Mouse (Mus musculus): Measurements from ENCODE around the gene Kcnj13. TPM values are rescaled to one million over a fixed set of nuclear protein-coding genes. Genes with fewer than 3 reads are reported as not detected.
A peak's percentile ranks its signal among the peaks of the same experiment; 100 is the strongest.

Gene Kcnj13
- polyA plus RNA-seq, 1 experiment from 2014 or later = 10.9 TPM

- H3K9me3 ChIP-seq (ENCODE audit: control insufficient read depth, low read length) = no peaks in the 10 kb centered on the region
- DNase-seq (ENCODE audit: low spot score) (no peak), ATAC-seq (ENCODE audit: low FRiP score, low TSS enrichment) (0 out of 2 replicates have a peak, but pooled peaks have one; percentile 40)
- H3K4me1 ChIP-seq (replicated peaks; ENCODE audit: control insufficient read depth, insufficient read depth) = no peaks in the 10 kb centered on the region
- H3K4me3 ChIP-seq (ENCODE audit: low read depth, low read length) = no peak overlapping the region
- no peak overlapping the region for H3K4me2 ChIP-seq (replicated peaks; ENCODE audit: low read depth)
- no peaks in the 10 kb centered on the region for H3K27me3 ChIP-seq (ENCODE audit: control insufficient read depth, insufficient read depth, low read length)
- no peak overlapping the region for H3K9ac ChIP-seq (ENCODE audit: low read length)
- TF ChIP-seq EP300 (optimal IDR thresholded peaks at IDR 0.05) = no peak
- peak; percentile 77 for TF ChIP-seq CTCF (IDR thresholded peaks at IDR 0.05; ENCODE audit: low read depth)
- WGBS = 91% methylated on average over 1 of the region's 1 CpGs
- no peaks in the 10 kb centered on the region for H3K36me3 ChIP-seq (ENCODE audit: control insufficient read depth, insufficient read depth, low read length)
- H3K27ac ChIP-seq (replicated peaks) = no peak overlapping the region
Measured at GRCm38 (mm10) chr1:87379919-87380318, 14.6 kb downstream of the Kcnj13 start.

GRCm38 (mm10) chr1:87378024-87378560 lies 16.4 kb downstream of the Kcnj13 start:
- ATAC-seq (ENCODE audit: low FRiP score, low TSS enrichment) (no peak), DNase-seq (ENCODE audit: low spot score) (no peak)
- Histone ChIP-seq H3K4me2 (replicated peaks; ENCODE audit: low read depth) (no peak overlapping the region), H3K9ac (ENCODE audit: low read length) (no peak overlapping the region), H3K4me3 (ENCODE audit: low read depth, low read length) (no peak overlapping the region), H3K36me3 (ENCODE audit: control insufficient read depth, insufficient read depth, low read length) (peaks cover 4% of the 10 kb centered on the region), H3K27me3 (ENCODE audit: control insufficient read depth, insufficient read depth, low read length) (no peaks in the 10 kb centered on the region), H3K9me3 (ENCODE audit: control insufficient read depth, low read length) (no peaks in the 10 kb centered on the region), H3K27ac (replicated peaks) (no peak overlapping the region), H3K4me1 (replicated peaks; ENCODE audit: control insufficient read depth, insufficient read depth) (no peaks in the 10 kb centered on the region)
- TF ChIP-seq EP300 (optimal IDR thresholded peaks at IDR 0.05) (no peak), CTCF (IDR thresholded peaks at IDR 0.05; ENCODE audit: low read depth) (no peak)
- 77% methylated on average over 3 of the region's 3 CpGs for WGBS

DNA sequence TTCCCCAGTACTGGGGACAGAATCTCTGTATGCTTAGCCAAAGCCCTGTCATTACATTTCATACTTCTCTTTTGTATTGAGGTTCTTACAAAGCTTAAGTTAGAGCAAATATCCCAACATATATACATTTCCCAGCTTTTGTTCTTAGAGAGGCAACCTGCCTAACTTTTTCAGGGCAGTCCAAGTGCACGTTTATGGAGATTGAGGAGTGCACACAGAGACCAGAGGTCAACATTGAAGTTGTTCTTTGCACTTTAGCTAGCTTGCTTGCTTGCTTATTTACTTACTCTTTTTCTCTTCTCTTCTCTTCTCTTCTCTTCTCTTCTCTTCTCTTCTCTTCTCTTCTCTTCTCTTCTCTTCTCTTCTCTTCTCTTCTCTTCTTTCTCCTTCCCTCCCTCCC lies 34.3 kb downstream of the Kcnj13 start:
- H3K36me3 ChIP-seq (ENCODE audit: control insufficient read depth, insufficient read depth, low read length) = peaks cover 6% of the 10 kb centered on the region
- H3K4me1 ChIP-seq (replicated peaks; ENCODE audit: control insufficient read depth, insufficient read depth) = no peaks in the 10 kb centered on the region

DNA sequence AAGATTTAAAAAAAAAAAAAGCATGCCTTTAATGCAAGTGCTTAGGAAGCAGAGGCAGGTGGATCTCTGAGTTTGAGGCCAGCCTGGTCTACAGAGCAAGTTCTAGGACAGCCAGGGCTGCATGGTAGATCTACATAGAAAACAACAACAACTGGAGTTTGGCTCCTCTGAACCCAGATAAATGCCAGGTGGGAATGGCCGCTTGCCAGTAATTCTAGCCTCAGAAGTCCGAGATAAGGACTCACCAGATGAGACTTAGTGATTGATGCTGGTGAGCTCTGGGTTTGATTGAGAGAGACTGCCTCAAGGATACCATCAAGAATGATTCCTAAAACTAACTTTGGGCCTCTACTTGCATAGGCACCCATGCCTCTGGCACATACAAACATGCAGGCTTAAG lies 44.0 kb downstream of the Kcnj13 start:
- TF ChIP-seq EP300 (optimal IDR thresholded peaks at IDR 0.05) (no peak), CTCF (IDR thresholded peaks at IDR 0.05; ENCODE audit: low read depth) (no peak)
- H3K4me1 ChIP-seq (replicated peaks; ENCODE audit: control insufficient read depth, insufficient read depth) = no peaks in the 10 kb centered on the region
- WGBS = 77% methylated on average over 2 of the region's 2 CpGs
- DNase-seq (ENCODE audit: low spot score) (no peak), ATAC-seq (ENCODE audit: low FRiP score, low TSS enrichment) (no peak)
- H3K36me3 ChIP-seq (ENCODE audit: control insufficient read depth, insufficient read depth, low read length) = no peaks in the 10 kb centered on the region; the same call in 1 of the 2 replicates
- no peak overlapping the region for H3K9ac ChIP-seq (ENCODE audit: low read length)
- no peaks in the 10 kb centered on the region for H3K27me3 ChIP-seq (ENCODE audit: control insufficient read depth, insufficient read depth, low read length)
- no peaks in the 10 kb centered on the region for H3K9me3 ChIP-seq (ENCODE audit: control insufficient read depth, low read length)
- H3K27ac ChIP-seq (replicated peaks) = no peak overlapping the region
- no peak overlapping the region for H3K4me3 ChIP-seq (ENCODE audit: low read depth, low read length)
- no peak overlapping the region for H3K4me2 ChIP-seq (replicated peaks; ENCODE audit: low read depth)

More for the DNA sequence above, 34.3 kb downstream of the Kcnj13 start:
- TF ChIP-seq EP300 (optimal IDR thresholded peaks at IDR 0.05) (no peak), CTCF (IDR thresholded peaks at IDR 0.05; ENCODE audit: low read depth) (no peak)
- Histone ChIP-seq H3K9me3 (ENCODE audit: control insufficient read depth, low read length) (no peaks in the 10 kb centered on the region), H3K27ac (replicated peaks) (no peak overlapping the region), H3K9ac (ENCODE audit: low read length) (no peak overlapping the region), H3K27me3 (ENCODE audit: control insufficient read depth, insufficient read depth, low read length) (no peaks in the 10 kb centered on the region), H3K4me3 (ENCODE audit: low read depth, low read length) (no peak overlapping the region), H3K4me2 (replicated peaks; ENCODE audit: low read depth) (no peak overlapping the region)
- ATAC-seq (ENCODE audit: low FRiP score, low TSS enrichment) = no peak
- WGBS = 44% methylated on average over 1 of the region's 1 CpGs
- DNase-seq (ENCODE audit: low spot score) = no peak

Other genes starting within 250 kb of the Kcnj13 start
- 2.2 and 2.3 TPM in 2 replicates for gene Ecel1, start 238.2 kb downstream of the Kcnj13 start, polyA plus RNA-seq (2015; fragmentation: Nextera tagmentation; extraction: Ambion mirVana)
- gene Prss56, start 211.4 kb downstream of the Kcnj13 start, polyA plus RNA-seq (2015; fragmentation: Nextera tagmentation; extraction: Ambion mirVana) = 0.04 TPM in 1 of 2 replicates, not detected in the other
- 0.04 and 0.08 TPM in 2 replicates for gene Chrnd, start 204.1 kb downstream of the Kcnj13 start, polyA plus RNA-seq (2015; fragmentation: Nextera tagmentation; extraction: Ambion mirVana)
- 0.36 and 0.38 TPM in 2 replicates for gene Chrng, start 190.1 kb downstream of the Kcnj13 start, polyA plus RNA-seq (2015; fragmentation: Nextera tagmentation; extraction: Ambion mirVana)
- 128 and 135 TPM in 2 replicates for gene Eif4e2, start 180.8 kb downstream of the Kcnj13 start, polyA plus RNA-seq (2015; fragmentation: Nextera tagmentation; extraction: Ambion mirVana)
- 0.50 and 0.73 TPM in 2 replicates for gene Efhd1, start 130.4 kb downstream of the Kcnj13 start, polyA plus RNA-seq (2015; fragmentation: Nextera tagmentation; extraction: Ambion mirVana)
- 18.7 and 20.8 TPM in 2 replicates for gene Gigyf2, start 67.7 kb downstream of the Kcnj13 start, polyA plus RNA-seq (2015; fragmentation: Nextera tagmentation; extraction: Ambion mirVana)
- gene Snorc, start 75.5 kb upstream of the Kcnj13 start, polyA plus RNA-seq (2015; fragmentation: Nextera tagmentation; extraction: Ambion mirVana) = not detected in 2 replicates
- 2.0 and 2.2 TPM in 2 replicates for gene Neu2, start 115.2 kb upstream of the Kcnj13 start, polyA plus RNA-seq (2015; fragmentation: Nextera tagmentation; extraction: Ambion mirVana)
- 8.7 and 10.5 TPM in 2 replicates for gene Ngef, start 179.1 kb upstream of the Kcnj13 start, polyA plus RNA-seq (2015; fragmentation: Nextera tagmentation; extraction: Ambion mirVana)
- 2.6 and 2.8 TPM in 2 replicates for gene Inpp5d, start 225.6 kb upstream of the Kcnj13 start, polyA plus RNA-seq (2015; fragmentation: Nextera tagmentation; extraction: Ambion mirVana)

All from stomach, postnatal 0 days (tissue).